Mouse (Mus musculus) gastrocnemius, adult 8-10 months (tissue): ENCODE data around the gene Gtf3c2. TPM values are rescaled to one million over a fixed set of nuclear protein-coding genes. Genes with fewer than 3 reads are reported as not detected.
"Not testable (repeated sequence)": the region's sequence is repeated elsewhere in the genome, so short reads cannot be mapped to it uniquely, and the experiment has no call there.

Experiments used
- DNase-seq, 2 experiments: peaks; one replicate each; pipeline ENCODE4 v3.0.0; 2022; ENCODE audit warnings: low spot score in 2 of 2
- total RNA-seq, 4 experiments: library from RNA; stranded (reverse); gene quantifications; 2 replicates each; pipeline ENCODE4 v1.2.4; 2022

Gtf3c2 gene
- total RNA-seq: 10 to 100 TPM; 20.5 to 28.0 (median 23.2) TPM

- DNase-seq: peak; percentile 86 to 90
Measured at GRCm38 (mm10) chr5:31179766-31180630, at the start of gene Gtf3c2, which contains the start of gene Gm29609. Gtf3c2 (minus strand) TSS chr5:31180144. Gm29609 (minus strand) TSS chr5:31179911.

GRCm38 (mm10) chr5:31226641-31227040 lies 46.7 kb upstream of the Gtf3c2 start:
- DNase-seq: no peak

GRCm38 (mm10) chr5:31222696-31223095 lies 42.8 kb upstream of the Gtf3c2 start:
- no peak for DNase-seq

GRCm38 (mm10) chr5:31221304-31221945 lies 41.5 kb upstream of the Gtf3c2 start:
- DNase-seq: no peak

- peak; percentile 94 to 96 for DNase-seq
Measured at GRCm38 (mm10) chr5:31220448-31221303, 40.7 kb upstream of the Gtf3c2 start, which contains the start of gene Ppm1g. Ppm1g (minus strand) TSS chr5:31220687.

- DNase-seq: no peak
Measured at GRCm38 (mm10) chr5:31219911-31220447, 40.0 kb upstream of the Gtf3c2 start.

- DNase-seq: no peak
Measured at GRCm38 (mm10) chr5:31219474-31219873, 39.5 kb upstream of the Gtf3c2 start.

- no peak for DNase-seq
Measured at GRCm38 (mm10) chr5:31219070-31219469, 39.1 kb upstream of the Gtf3c2 start.

GRCm38 (mm10) chr5:31218294-31218693 lies 38.4 kb upstream of the Gtf3c2 start:
- no peak for DNase-seq

- not testable (repeated sequence) for DNase-seq
Measured at GRCm38 (mm10) chr5:31216554-31216953, 36.6 kb upstream of the Gtf3c2 start.

- DNase-seq: no peak
Measured at GRCm38 (mm10) chr5:31204421-31204820, 24.5 kb upstream of the Gtf3c2 start.

- no peak for DNase-seq
Measured at GRCm38 (mm10) chr5:31203866-31204265, 23.9 kb upstream of the Gtf3c2 start.

GRCm38 (mm10) chr5:31202933-31203332 lies 23.0 kb upstream of the Gtf3c2 start:
- DNase-seq: no peak

GRCm38 (mm10) chr5:31201742-31202590 lies 22.0 kb upstream of the Gtf3c2 start, which contains the start of gene Zfp513:
Zfp513 (minus strand) TSS chr5:31202303.
- DNase-seq: peak; percentile 93 to 95

- no peak for DNase-seq
Measured at GRCm38 (mm10) chr5:31201042-31201741, 21.2 kb upstream of the Gtf3c2 start.

GRCm38 (mm10) chr5:31200327-31200768 lies 20.4 kb upstream of the Gtf3c2 start:
- no peak for DNase-seq

- DNase-seq: no peak
Measured at GRCm38 (mm10) chr5:31199893-31200292, 19.9 kb upstream of the Gtf3c2 start.

- DNase-seq: no peak
Measured at GRCm38 (mm10) chr5:31199321-31199892, 19.5 kb upstream of the Gtf3c2 start.
